Mouse (Mus musculus): ENCODE results near the gene Reep3.

The Reep3 gene

GRCm38 (mm10) chr10:67040410-67040809 is 56.3 kb downstream of the Reep3 start:
- H3K27me3 ChIP-seq (ENCODE audit: insufficient read depth, low read length), result no peaks in the 10 kb centered on the region
- TF ChIP-seq POU5F1 (IDR thresholded peaks at IDR 0.05; ENCODE audit: borderline replicate concordance, low read length) (no peak), CTCF (conservative IDR thresholded peaks at IDR 0.05; ENCODE audit: low read length) (no peak), NANOG (IDR thresholded peaks at IDR 0.05; ENCODE audit: borderline replicate concordance, low read length) (no peak)
- peaks cover 18% of the 10 kb centered on the region; the same call in 1 of the 2 replicates for H3K36me3 ChIP-seq (ENCODE audit: insufficient read depth, low read length)
- no peak overlapping the region for H3K4me3 ChIP-seq (replicated peaks; ENCODE audit: low read length)
- H3K4me1 ChIP-seq (replicated peaks; ENCODE audit: low read depth, low read length), result peaks cover 48% of the 10 kb centered on the region
- H3K9me3 ChIP-seq (ENCODE audit: low read length), result no peaks in the 10 kb centered on the region

GRCm38 (mm10) chr10:67039001-67039400 is 57.7 kb downstream of the Reep3 start:
- Histone ChIP-seq H3K4me3 (replicated peaks; ENCODE audit: low read length) (no peak overlapping the region), H3K27me3 (ENCODE audit: insufficient read depth, low read length) (no peaks in the 10 kb centered on the region)

GRCm38 (mm10) chr10:67036542-67036941 is 60.2 kb downstream of the Reep3 start:
- H3K4me3 ChIP-seq (replicated peaks; ENCODE audit: low read length), result no peak overlapping the region
- no peaks in the 10 kb centered on the region for H3K9me3 ChIP-seq (ENCODE audit: low read length)
- TF ChIP-seq POU5F1 (IDR thresholded peaks at IDR 0.05; ENCODE audit: borderline replicate concordance, low read length) (no peak), NANOG (IDR thresholded peaks at IDR 0.05; ENCODE audit: borderline replicate concordance, low read length) (no peak), CTCF (conservative IDR thresholded peaks at IDR 0.05; ENCODE audit: low read length) (no peak)
- peaks cover 34% of the 10 kb centered on the region for H3K36me3 ChIP-seq (ENCODE audit: insufficient read depth, low read length)
- H3K4me1 ChIP-seq (replicated peaks; ENCODE audit: low read depth, low read length), result peaks cover 24% of the 10 kb centered on the region
- no peaks in the 10 kb centered on the region for H3K27me3 ChIP-seq (ENCODE audit: insufficient read depth, low read length)

More at GRCm38 (mm10) chr10:67039001-67039400, 57.7 kb downstream of the Reep3 start:
- Histone ChIP-seq H3K36me3 (ENCODE audit: insufficient read depth, low read length) (peaks cover 24% of the 10 kb centered on the region; the same call in 1 of the 2 replicates), H3K9me3 (ENCODE audit: low read length) (no peaks in the 10 kb centered on the region), H3K4me1 (replicated peaks; ENCODE audit: low read depth, low read length) (peaks cover 39% of the 10 kb centered on the region)
- TF ChIP-seq POU5F1 (IDR thresholded peaks at IDR 0.05; ENCODE audit: borderline replicate concordance, low read length) (no peak), NANOG (IDR thresholded peaks at IDR 0.05; ENCODE audit: borderline replicate concordance, low read length) (no peak), CTCF (conservative IDR thresholded peaks at IDR 0.05; ENCODE audit: low read length) (no peak)

GRCm38 (mm10) chr10:67036141-67036540 is 60.6 kb downstream of the Reep3 start:
- no peaks in the 10 kb centered on the region for H3K27me3 ChIP-seq (ENCODE audit: insufficient read depth, low read length)
- H3K4me1 ChIP-seq (replicated peaks; ENCODE audit: low read depth, low read length), result peaks cover 28% of the 10 kb centered on the region
- peaks cover 37% of the 10 kb centered on the region for H3K36me3 ChIP-seq (ENCODE audit: insufficient read depth, low read length)
- H3K4me3 ChIP-seq (replicated peaks; ENCODE audit: low read length), result no peak overlapping the region
- no peaks in the 10 kb centered on the region for H3K9me3 ChIP-seq (ENCODE audit: low read length)
- TF ChIP-seq CTCF (conservative IDR thresholded peaks at IDR 0.05; ENCODE audit: low read length) (no peak), NANOG (IDR thresholded peaks at IDR 0.05; ENCODE audit: borderline replicate concordance, low read length) (no peak), POU5F1 (IDR thresholded peaks at IDR 0.05; ENCODE audit: borderline replicate concordance, low read length) (no peak)

- Histone ChIP-seq H3K36me3 (ENCODE audit: insufficient read depth, low read length) (peaks cover 38% of the 10 kb centered on the region), H3K27me3 (ENCODE audit: insufficient read depth, low read length) (no peaks in the 10 kb centered on the region), H3K4me3 (replicated peaks; ENCODE audit: low read length) (no peak overlapping the region), H3K9me3 (ENCODE audit: low read length) (no peaks in the 10 kb centered on the region), H3K4me1 (replicated peaks; ENCODE audit: low read depth, low read length) (peaks cover 58% of the 10 kb centered on the region)
- TF ChIP-seq POU5F1 (IDR thresholded peaks at IDR 0.05; ENCODE audit: borderline replicate concordance, low read length) (no peak), NANOG (IDR thresholded peaks at IDR 0.05; ENCODE audit: borderline replicate concordance, low read length) (no peak), CTCF (conservative IDR thresholded peaks at IDR 0.05; ENCODE audit: low read length) (no peak)
Measured at GRCm38 (mm10) chr10:67031186-67031585, 65.6 kb downstream of the Reep3 start.

GRCm38 (mm10) chr10:67029297-67029696 is 67.4 kb downstream of the Reep3 start:
- Histone ChIP-seq H3K36me3 (ENCODE audit: insufficient read depth, low read length) (peaks cover 33% of the 10 kb centered on the region), H3K9me3 (ENCODE audit: low read length) (no peaks in the 10 kb centered on the region), H3K27me3 (ENCODE audit: insufficient read depth, low read length) (no peaks in the 10 kb centered on the region), H3K4me1 (replicated peaks; ENCODE audit: low read depth, low read length) (peaks cover 72% of the 10 kb centered on the region), H3K4me3 (replicated peaks; ENCODE audit: low read length) (no peak overlapping the region)
- TF ChIP-seq CTCF (conservative IDR thresholded peaks at IDR 0.05; ENCODE audit: low read length) (no peak), NANOG (IDR thresholded peaks at IDR 0.05; ENCODE audit: borderline replicate concordance, low read length) (no peak), POU5F1 (IDR thresholded peaks at IDR 0.05; ENCODE audit: borderline replicate concordance, low read length) (no peak)

GRCm38 (mm10) chr10:67026375-67026774 is 70.4 kb downstream of the Reep3 start:
- H3K36me3 ChIP-seq (ENCODE audit: insufficient read depth, low read length), result peaks cover 33% of the 10 kb centered on the region
- TF ChIP-seq POU5F1 (IDR thresholded peaks at IDR 0.05; ENCODE audit: borderline replicate concordance, low read length) (no peak), CTCF (conservative IDR thresholded peaks at IDR 0.05; ENCODE audit: low read length) (no peak), NANOG (IDR thresholded peaks at IDR 0.05; ENCODE audit: borderline replicate concordance, low read length) (no peak)
- H3K27me3 ChIP-seq (ENCODE audit: insufficient read depth, low read length), result no peaks in the 10 kb centered on the region
- H3K4me1 ChIP-seq (replicated peaks; ENCODE audit: low read depth, low read length), result peaks cover 68% of the 10 kb centered on the region
- H3K4me3 ChIP-seq (replicated peaks; ENCODE audit: low read length), result 0 out of 2 replicates have a peak overlapping the region, but pooled peaks have one; percentile 21
- H3K9me3 ChIP-seq (ENCODE audit: low read length), result no peaks in the 10 kb centered on the region

- H3K4me1 ChIP-seq (replicated peaks; ENCODE audit: low read depth, low read length), result peaks cover 62% of the 10 kb centered on the region
- H3K36me3 ChIP-seq (ENCODE audit: insufficient read depth, low read length), result peaks cover 34% of the 10 kb centered on the region
- TF ChIP-seq CTCF (conservative IDR thresholded peaks at IDR 0.05; ENCODE audit: low read length), result no peak
- no peak for TF ChIP-seq POU5F1 (IDR thresholded peaks at IDR 0.05; ENCODE audit: borderline replicate concordance, low read length)
- TF ChIP-seq NANOG (IDR thresholded peaks at IDR 0.05; ENCODE audit: borderline replicate concordance, low read length), result no peak; the same call in 1 of the 2 replicates
- H3K4me3 ChIP-seq (replicated peaks; ENCODE audit: low read length), result 0 out of 2 replicates have a peak overlapping the region, but pooled peaks have one; percentile 21
- H3K9me3 ChIP-seq (ENCODE audit: low read length), result no peaks in the 10 kb centered on the region
- H3K27me3 ChIP-seq (ENCODE audit: insufficient read depth, low read length), result no peaks in the 10 kb centered on the region
Measured at GRCm38 (mm10) chr10:67025573-67026236, 71.0 kb downstream of the Reep3 start.

Measured in E14TG2a.4 (cell line).